Mouse (Mus musculus): Measurements from ENCODE around the gene Fam208b.
"Not testable (repeated sequence)": the region's sequence is repeated elsewhere in the genome, so short reads cannot be mapped to it uniquely, and the experiment has no call there.

Fam208b gene

DNA sequence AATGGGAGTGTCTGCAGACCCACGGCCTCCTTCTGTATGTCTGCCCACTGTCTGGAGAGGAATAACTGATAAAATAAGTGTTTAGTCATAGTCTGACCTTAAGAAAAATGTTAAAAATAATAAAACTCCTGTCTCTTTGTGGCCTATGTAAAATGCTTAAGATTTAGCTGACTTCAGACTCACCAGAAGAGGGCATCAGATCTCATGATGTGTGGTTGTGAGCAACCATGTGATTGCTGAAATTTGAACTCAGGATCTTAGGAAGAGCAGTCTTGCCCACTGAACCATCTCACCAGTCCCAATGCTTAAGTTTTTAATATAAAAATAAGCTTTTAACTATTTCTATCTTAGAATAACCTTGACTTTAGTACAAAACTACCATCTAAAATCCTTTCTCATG lies 47.8 kb downstream of the Fam208b start:
- DNase-seq (ENCODE audit: low spot score), result no peak

DNA sequence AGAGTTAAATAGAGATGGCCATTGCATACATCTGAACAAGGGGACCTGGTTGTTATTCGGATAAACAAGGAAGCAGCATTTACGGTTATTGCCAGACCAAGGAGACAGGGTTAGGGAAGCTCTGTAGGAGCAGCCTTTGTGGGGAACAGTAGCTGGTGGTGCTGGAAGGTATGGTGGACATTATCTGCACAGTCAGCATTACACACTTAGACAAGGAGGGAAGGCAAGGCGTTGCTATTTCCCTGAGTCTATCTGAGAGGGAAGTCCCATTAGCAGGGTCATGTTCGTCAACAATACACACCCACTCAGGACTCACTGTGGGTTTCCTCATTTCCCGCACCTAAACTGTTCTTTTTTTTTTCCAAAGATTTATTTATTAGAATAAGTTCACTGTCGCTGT lies 63.1 kb downstream of the Fam208b start:
- DNase-seq (ENCODE audit: low spot score), result no peak

DNA sequence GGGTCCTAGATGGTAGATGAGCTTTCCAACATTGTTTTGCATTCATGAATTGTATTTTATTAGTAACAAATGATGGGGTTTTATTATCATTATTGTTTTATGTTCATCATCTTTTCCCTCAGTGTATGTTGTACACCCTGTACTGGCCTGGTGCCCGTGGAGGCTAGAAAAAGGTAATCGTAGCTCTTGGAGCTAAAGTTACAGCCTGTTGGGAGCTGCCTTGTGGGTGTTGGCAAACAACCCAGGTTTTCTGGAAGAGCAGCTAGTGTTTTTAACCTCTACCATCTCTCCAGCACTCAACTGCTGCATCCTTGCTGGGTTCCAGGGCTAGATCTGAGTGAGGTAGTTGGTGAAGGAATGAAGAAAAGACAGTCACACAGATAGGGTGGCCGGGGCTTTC lies 63.5 kb downstream of the Fam208b start:
- DNase-seq (ENCODE audit: low spot score), result no peak

DNA sequence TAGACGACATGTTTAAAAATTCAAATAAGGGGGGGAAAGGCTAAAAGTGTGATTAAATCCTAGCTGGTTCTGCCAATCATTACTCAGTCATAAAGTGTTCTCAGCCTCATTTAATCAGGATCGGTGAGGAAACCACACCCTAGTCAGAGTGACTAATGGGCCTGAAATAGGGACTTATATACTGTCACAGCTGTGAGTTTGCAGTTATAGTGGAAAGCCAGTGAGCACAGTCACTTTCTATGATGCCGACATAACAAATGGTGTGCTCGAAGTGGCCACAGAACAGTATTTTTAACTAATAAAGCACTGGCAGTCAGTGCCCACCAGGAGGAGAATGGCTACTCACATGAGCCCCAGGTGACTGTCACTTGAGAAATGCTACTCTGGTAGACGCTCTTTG lies 66.0 kb downstream of the Fam208b start:
- no peak for DNase-seq (ENCODE audit: low spot score)

DNA sequence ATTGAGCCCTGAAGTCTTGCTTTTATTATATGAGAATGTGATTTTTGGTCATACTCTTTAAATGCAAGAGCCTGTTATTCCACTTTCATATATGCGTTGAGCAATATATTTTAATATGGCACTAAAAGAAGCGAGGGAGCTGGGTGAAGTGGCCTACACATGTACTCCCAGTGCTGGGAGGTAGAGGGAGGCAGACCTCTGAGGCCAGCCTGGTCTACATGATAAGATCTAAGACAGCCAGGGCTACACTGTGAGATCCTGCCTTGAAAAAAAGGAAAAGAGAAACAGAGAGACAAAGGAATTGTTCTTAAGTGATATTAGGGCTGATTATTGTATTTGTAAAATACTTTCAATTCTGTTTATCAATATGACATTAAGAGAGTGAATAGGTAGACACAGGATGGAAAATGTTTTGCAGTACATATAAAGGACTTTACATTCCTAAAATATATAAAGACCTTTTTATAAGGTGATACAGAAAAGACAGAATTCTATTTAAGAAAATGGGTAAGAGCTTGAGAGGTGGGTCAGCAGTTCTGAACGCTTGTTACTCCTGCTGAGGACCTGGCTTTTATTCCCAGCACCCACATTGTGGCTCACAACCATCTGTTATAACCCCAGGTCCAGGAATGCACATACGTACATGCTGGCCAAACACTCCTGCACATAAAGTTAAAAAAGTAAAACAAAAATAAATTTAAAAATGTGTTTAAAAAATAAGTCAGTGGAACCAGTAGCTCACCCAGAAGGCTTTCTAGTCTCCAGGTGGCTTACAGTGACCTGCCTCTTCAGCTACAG lies 66.6 kb downstream of the Fam208b start:
- DNase-seq (ENCODE audit: low spot score), result no peak

DNA sequence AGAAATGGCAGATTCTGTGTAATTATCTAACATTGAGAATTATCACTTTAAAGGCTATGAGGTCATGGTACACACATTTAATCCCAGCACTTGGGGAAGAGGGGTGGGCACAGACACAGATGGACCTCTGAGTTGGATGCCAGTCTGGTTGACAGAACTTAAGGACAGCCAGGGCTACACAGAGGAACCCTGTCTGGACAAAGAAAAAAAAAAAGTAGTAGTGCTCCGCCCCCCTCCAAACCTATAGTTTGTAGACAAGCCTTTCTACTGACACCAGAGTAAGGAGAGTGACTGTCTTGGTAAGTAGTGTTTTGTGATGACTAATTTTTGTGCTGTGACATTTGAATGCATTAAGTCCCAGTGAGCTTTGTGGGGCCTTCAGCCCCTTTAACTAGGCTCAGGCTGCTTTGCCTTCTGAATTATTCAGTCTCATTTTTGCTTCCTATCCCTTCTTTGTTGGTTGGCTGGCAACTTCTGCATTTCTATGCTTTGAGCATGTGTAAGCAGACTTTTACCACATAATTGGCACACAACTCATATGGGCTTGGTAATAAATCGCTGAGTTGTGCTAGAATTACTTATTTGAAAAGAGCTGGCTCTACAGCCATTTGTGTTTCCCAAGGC lies 69.6 kb downstream of the Fam208b start:
- DNase-seq (ENCODE audit: low spot score), result no peak

DNA sequence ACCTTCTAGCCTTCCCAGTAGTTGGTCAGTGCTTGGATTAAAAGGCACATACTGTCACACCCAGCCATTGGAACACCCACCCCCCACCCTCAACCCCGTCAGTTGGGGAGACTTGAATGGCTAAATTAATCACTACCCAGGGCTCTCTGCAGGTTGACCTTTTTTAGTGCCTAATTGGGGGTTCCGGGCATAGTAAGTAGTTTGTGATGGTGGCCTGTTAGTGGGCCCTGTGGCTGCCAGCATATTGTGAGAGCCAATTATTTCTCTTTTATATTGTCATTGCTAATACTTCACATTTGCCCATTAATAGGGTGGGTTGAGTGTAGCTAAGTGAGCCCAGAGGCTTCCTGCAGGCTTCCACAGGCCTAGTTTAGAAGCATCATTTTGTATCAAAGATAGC lies 70.7 kb downstream of the Fam208b start:
- DNase-seq (ENCODE audit: low spot score), result no peak

DNA sequence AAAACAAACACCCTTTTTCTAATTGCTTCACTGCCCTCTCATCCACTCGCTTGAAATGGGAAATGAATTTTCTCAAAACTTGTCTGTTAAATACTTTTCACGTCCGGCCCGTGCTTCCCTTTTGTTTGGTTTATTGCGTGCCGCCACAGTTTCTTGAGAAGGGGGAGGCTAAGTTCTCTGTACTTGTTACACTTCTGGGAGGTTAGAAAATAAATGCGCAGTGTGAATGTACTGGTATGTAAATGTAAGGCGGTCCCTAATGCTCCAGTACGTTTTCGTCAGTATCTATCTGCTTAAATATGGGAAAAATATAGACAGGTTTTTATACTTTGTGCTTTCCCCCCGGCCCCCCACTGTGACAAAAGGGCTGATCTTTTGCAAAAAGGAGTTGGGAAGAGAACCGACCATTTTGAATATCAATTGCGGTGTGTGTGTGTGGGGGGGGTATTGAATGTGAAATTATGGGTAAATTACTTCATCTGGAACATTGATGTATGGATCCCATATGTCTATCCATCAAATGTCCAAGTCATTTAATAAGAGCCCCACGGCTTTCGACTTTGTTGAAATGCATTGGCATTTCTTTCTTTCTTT lies 71.8 kb downstream of the Fam208b start:
- no peak for DNase-seq (ENCODE audit: low spot score)

DNA sequence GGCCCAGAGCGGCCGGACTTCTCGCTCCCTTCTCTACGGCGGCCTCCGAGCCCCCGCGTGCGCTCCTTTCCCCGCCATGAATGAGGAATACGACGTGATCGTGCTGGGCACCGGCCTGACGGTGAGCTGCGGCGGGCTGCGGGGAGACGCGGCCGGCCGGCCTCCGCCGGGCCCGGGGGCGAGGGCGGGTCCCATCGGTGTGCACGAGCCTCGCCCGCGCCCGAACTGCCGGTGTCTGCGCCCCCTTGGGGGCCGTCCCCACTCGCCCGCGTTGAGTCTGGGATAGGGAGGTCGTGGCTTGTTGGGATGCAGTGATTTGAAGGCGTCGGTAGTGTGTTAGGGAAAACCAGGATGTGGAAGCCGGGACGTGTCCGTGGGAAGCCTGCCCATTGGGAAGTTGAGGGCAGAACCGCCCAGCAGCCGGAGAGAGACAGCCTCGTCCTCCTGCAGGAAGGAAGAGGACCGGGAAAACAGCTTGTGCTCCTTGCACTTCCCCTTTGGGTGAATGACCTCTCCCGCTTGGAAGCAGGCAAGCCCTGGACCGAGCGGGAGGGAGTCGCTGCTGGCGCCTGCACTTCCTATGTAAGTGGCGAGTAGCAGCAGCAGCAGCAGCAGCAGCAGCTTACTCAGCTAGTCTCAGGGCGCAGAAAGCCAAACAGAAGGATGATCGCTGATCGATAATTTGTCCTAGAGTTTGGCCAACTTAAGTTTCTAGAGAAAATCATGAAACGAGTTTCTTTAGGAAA lies 72.5 kb downstream of the Fam208b start:
- peak; percentile 56 for DNase-seq (ENCODE audit: low spot score)

DNA sequence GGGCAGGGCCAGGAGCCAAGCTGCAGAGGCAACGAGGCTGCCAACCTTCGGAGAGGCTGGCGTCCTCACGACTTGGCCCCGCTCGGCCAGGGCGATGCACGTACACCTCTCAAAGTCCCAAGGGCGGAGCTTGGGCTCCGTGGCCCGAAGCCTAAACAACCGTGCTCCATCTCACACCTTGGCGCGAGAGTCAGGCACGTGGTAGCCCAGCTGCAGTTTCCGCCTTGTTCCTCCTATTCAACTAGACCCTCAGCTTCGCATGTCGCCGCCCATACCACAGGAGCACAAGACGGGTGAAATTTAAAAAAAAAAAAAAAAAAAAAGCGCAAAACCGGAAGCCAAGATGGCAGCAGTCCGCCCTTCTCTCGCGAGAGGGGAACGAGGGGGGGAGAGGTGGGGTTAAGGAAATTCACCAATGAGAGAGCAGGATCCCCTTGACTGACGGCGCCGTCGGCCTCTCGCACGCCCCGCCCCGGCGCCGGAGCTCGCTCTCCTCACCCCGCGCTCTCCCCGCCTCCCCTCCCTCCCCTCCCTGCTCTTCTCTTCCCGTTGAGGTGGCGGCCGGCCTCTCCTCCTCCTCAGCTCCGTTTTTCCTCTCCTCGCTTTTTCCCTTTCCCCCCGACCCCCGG lies 73.2 kb downstream of the Fam208b start, which contains the start of gene Gdi2:
Gdi2 (plus strand) TSS at position 470 of the 629 bp plus-strand sequence.
- peak; percentile 90 for DNase-seq (ENCODE audit: low spot score)

DNA sequence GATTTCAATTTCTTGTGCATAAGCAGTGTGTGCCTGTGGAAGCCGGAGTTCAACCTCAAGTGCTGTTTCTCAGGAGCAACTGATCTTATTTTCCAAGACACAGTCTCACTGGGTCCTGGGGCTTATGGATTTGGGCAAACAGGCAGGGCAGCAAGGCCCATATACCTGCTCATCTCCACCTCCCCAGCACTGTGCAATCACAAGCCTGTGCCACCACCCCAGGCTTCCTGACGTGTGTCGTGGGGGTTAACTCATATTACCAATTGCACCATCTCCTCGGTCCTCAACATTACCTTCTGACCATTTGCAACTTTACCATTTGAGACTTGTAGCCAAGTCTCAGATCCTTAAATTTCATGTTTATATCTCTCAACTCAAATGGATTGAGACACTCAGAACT lies 76.8 kb downstream of the Fam208b start:
- DNase-seq (ENCODE audit: low spot score), result no peak

DNA sequence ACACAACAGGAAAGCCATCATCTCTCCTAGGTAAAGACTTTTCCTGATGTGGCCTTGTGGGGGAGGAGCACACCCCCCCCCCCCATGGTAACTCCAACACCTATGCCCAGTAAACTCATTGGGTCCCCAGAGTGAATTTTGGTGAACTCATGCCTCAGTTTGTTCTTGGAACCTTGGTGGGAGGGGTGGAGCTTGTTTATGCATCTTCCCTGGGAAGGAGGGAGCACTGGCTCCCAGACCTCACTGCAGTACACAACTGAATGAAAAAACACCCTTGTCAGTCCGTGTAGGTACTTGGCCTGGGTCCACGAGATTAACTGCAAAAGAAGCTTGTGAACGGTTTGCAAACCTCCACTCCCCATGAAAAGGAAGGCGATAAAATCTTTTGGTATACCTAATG lies 78.5 kb downstream of the Fam208b start:
- DNase-seq (ENCODE audit: low spot score), result no peak

DNA sequence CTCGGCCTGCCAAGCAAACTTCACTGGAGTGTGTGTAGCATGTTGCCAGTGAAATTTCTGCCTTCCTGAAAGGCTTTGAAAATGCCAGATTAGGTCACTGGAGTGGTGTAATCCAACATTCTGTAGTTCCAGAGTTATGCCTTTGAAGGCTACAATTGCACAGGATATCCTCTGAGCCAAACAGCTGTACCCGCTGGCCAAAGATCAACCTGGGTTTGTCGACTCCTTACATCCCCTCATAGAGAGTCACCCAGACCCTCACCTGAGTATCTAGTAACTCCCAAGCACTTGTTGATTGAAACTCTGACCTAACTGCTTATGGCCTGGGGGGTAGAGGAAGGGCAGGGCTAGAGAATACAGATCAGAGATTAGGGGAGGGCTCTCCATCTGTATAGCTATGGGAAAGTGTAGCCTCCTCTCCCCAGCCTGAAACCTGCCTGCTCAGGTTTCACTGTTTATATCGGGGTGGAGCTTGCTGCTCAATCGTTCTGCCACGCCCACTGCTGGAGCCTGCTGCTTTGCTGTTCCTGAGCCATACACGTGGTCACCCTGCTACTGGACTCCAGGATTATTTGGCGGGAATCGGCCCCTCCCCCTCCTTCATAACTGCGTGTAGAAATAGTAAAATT lies 79.1 kb downstream of the Fam208b start:
- DNase-seq (ENCODE audit: low spot score), result no peak

DNA sequence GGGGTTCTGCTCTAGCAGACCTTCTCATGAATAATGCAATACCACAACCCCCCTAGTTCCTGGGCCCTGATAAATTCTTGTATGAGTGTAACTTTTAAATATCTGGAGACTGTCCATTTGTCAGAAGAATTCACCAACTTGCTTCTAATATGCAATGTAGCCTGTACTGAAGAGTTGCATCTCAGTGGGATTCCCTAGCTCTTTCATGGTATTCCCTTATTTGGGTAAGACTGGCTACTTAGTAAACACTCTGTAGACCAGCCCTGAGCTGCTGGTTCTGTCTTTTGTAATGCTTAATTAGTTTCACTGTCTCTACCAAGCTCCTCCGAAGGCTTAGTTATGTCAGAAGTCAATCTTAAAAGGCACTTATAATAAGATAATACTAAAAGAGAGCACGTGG lies 79.7 kb downstream of the Fam208b start:
- not testable (repeated sequence) for DNase-seq (ENCODE audit: low spot score)

DNA sequence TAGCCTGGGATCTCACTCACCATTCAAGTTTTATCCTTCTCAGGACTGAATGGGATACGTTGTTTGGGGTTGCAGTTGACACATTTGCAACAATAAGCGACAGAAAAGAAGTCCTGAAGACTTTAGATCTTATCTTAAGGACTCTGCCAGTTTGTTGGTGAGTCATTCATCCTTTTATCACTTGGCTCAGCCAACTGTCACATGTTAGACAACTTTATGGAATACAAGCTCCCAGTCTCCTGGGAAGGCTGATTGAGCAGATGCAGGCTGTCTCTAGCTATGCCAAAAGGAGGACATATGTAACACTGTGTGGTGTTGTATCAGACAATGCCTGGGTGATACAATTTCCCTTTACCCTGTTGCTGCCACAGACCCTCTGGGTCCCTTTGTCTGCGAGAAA lies 80.5 kb downstream of the Fam208b start:
- no peak for DNase-seq (ENCODE audit: low spot score)

DNA sequence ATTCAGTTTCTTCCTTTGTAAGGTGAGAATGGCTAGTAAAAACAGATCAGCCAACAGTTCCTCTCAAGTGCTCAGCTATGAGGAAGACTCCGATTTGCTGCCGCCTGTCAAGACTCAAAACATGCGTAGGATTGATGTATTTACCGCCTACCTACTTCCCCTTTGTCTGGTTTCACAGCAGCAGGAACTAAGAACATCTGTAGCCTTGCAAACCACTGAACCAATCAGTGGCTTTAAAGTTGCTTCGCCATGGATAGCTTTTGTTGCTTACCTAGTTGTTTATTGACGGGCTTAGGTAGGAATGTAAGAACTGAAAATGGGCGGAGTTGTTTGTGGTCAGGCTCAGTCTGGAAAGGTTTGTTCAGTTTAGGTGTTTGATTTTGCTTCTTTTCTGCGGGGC lies 84.6 kb downstream of the Fam208b start:
- no peak for DNase-seq (ENCODE audit: low spot score)

DNA sequence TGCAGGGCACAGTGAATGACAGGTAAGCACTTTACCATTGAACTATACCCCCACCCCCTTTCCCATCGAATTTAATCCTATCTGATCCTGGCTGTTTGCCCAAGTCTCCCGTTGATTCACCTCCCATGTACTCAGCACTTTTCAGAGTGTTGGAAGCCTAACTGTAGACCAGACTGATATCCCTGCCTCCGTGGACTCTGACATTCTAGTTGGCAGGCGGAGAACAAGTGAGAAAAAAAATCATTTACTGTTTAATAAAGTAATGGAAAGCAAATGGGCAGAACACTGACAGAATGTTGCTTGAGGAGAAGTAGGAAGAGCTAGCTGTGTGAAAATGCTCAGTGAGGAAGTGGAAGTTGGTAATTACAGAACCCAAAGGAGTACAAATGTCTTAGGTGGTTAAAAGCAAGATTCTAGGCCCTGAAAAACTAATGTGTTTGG lies 85.3 kb downstream of the Fam208b start:
- no peak for DNase-seq (ENCODE audit: low spot score)

DNA sequence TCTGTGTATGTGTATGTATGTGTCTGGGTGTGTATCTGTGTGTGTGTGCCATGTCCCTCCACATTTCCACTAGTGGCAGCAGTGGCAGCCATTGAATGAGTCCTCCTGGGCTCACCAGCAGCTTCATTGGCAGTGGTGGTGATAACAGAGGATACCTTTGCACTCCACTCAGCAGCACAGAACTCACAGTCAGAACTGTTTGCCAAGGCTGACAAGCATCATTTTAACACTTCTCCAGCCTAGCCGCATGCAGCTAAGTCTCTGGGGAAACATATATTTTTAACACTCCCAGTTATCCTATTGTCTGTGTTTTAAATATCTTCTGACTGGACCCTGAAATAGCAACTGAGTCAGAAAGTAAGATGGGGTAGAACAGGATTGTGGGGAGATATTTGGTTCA lies 87.0 kb downstream of the Fam208b start:
- no peak for DNase-seq (ENCODE audit: low spot score)

DNA sequence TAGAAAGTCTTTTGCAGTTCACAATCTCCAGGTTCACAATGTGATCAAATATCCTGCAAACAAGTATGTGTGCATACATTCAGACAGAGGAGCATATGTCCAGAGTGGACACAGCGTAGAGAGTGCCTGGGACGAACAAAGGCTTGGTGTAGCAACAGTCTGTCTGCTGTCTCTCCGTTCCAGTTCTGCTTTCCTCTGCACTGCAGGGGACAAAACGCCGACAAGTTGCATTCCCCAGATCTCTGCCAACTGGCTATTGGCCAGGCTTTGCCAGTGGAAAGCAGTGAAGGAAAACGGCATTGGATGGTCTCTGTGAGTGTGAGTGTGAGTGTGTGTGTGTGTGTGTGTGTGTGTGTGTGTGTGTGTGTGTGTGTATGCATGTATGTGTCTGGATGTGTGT lies 87.4 kb downstream of the Fam208b start:
- no peak for DNase-seq (ENCODE audit: low spot score)

DNA sequence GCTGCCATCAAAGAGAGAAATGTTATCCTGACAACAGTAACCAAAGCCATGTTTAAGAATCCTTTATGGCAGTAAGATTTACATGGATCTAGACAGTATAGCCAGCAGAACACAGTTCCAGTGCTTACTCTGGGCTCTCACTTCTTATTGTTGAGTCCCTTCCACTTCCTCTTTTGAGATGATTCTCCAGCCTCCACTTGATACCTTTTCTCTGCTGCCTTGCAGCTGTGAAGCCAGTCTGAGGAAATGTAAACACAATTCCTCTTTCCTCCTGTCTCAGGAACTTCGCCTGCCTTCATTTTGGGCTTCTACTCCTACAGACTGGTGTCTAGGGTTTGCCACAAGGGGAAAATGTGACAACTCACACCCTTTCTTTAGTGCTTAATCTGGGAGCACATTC lies 90.9 kb downstream of the Fam208b start:
- DNase-seq (ENCODE audit: low spot score), result not testable (repeated sequence)

DNA sequence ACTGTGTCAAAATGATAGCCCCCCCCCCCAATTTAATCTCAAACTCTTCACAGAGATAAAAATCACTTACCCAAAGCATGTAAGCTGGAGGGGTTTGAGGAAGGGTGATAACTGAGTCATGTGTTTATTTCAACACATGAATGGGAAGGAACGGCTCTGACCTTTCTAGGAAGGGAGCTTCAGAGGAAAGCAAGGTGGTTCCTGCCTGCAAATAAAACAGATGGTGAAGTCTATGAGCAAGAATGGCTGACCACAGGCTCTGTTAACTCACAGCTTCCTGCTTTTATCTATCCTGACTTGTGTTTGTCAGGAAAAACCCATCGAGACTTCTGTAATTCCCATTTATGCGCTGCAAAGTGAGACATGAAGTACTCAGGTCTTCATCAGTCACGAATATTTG lies 91.6 kb downstream of the Fam208b start:
- DNase-seq (ENCODE audit: low spot score), result not testable (repeated sequence)
